Mouse (Mus musculus) monocyte, adult 2 months (primary cell): ENCODE data around the gene Gcnt7.

Source experiments
- DNase-seq, 2 experiments: peaks; one replicate each; pipeline ENCODE4 v3.0.0; 2022; ENCODE audit warnings: low spot score in 2 of 2, low read depth in 1 of 2

The Gcnt7 gene

DNA sequence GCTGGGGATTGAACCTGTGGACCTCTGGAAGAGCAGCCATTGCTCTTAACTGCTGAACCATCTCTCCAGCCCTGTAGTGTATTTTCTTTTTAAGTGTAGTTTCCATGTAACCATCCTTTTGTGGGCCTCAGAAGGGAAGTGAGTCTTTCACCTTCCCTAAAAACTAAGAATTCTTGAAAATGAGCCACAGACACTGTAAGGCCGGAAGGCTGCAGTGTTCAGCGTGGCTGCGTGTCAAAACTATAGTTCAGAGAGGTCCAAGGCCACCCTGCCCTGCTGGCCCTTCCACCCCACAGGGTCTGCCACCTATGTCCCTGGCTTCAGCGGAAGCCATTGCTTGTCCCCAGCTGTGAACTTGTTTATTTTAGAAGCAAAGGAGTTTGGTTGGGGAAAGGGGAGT is 52.2 kb downstream of the Gcnt7 start:
- no peak for DNase-seq

DNA sequence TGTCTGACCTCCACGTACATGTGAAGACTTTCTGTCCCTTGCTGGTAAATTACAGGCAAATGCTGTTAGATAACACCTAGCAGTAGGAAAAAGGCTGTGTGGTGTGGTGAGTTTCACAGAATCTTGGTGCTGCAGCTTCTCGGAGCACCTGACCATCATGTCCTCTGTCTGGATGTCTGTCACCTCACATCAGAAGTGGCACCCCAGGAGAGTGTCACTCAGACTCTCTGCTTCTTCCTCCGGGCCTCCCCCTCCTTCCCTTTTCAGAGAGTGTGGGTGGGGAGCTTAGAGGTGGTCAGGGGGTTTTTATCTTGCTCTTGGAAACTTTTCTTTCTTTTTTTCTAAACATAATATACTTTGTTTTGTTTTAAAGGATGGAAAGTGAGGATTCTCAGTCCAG is 53.4 kb downstream of the Gcnt7 start:
- DNase-seq: no peak

DNA sequence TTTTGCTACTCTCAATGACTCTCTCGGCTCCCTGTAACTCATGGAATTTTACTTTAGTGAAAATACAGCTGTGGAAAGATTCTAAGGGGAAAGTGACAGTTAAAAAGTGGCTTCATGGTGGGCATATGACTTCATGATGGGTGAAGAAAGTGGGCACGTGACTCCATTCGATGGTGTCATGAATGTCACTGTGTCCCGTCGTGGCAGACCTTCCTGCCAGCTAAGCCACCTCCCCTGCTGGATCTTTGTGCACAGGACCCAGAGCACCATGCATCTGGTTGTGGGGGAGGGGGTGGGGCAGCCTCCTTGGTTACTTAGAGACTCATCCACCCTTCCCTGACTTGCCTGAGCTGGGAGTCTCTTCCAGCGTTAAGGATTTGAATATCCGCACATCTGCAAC is 54.2 kb downstream of the Gcnt7 start:
- DNase-seq: no peak

DNA sequence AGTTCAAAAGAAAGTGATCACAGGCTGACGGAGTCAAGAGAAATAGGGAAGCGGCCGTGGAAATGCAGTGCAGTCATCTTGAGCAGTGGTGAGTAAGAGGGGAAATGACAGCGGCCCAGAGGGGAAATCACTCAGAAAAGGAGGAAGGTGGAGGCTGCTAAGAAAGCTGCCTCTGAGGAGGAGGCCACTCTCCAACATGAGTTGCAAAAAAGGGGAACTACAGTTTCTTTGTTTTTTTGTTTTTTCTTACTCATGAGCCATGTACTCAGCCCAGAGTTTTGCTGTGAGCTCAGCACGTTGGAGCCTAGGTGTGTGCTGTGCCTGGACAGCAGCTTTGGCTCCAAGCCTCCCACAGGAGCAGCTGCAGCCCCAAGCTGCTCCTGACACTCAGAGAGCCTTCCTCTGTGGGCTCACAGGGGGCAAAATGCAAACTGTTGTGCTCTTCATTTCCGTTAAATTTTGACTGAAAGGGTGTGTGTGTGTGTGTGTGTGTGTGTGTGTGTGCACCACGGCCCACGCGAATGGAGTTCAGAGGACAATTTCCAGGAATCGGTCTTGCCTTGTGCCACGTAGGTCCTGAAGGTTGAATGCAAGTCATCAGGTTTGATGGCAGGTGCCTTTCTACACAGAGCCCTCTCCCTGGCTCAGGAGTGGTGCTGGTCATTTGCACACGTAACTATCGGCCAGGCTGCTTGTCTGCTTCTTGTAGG is 57.1 kb downstream of the Gcnt7 start:
- DNase-seq: peak; percentile 69 to 74
